Mouse (Mus musculus): Measurements from ENCODE around the gene Amz1.
A peak's percentile ranks its signal among the peaks of the same experiment; 100 is the strongest.

The Amz1 gene

DNA sequence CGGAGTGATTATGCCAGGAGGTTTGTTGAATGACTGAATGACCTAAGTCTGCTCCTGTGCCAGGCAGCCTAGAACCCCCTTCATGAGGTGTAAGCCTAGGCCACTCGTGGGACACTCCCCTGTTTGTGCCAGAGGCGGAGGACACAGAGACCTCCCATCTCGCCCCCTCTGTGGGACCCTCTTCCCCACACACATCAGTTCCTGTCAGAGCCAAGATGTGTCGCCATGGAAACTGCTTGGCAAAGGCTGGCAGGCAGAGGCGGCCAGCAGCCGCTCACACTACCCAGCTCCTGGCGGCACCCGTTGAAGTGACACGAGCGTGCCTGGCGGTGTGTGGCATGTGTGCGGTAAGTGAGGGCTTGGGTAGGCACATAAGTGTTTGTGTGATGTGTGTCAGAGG lies at the start of gene Amz1:
TSS of gene Amz1 (plus strand) at position 306 of the 400 bp plus-strand sequence.
- DNase-seq (ENCODE audit: low read depth): no peak

DNA sequence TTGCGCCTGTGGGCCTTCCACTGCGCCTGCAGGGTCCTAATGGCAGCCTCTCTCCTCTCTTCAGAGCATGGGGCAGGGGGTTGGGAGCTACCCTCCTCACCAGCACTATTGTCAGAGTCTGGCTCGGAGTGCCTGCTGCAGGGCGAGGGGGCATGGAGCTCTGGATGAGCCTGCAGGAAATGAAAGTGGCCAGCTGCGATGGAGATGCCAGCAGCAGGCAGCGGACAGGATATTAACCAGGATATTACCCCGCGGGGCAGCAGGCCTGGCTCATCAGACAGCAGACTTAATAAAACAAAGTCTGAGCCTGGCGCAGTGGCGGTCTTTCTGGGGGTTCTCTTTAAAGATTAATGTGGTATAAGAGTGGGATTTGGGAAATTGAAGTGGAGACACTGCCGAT lies 48.8 kb upstream of the Amz1 start:
- no peak for DNase-seq (ENCODE audit: low read depth)

DNA sequence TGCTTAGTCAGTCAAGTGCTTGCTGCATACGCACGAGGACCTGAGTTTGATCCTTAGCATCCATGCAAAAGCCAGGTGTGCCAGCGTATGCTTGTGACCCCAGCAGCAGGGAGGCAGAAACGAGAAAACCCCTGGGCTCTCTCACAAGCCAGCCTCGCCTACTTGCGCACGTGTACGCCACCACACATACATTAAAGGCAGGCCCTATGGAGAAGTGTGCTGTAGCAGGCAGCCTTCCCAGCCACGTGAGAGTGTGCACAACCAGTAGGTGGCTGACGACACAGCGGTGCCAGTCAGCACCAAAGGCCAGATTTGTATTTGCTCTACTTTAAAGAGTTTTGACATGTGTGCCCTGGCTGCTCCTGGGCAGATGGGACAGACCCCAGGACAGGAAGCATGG lies 48.3 kb upstream of the Amz1 start:
- no peak for DNase-seq (ENCODE audit: low read depth)

DNA sequence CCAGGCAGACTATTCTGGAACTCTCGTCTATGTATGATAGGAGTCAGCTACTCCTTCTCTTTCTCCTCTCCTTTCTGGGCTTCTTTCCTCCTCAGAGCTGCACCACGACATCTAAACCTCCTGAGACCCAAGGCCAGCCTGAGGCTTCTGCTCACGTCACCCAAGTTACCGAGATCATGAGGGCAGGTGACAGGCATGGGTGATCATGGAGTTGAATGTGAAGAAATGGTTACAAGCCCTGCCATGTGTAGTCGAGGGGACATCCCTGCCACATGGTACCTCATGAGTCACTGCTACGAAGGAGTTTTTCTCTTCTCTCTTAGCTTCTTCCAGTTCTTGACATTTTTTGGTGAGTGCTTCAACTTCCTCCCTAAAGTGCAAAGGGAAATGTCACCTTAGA lies 46.8 kb upstream of the Amz1 start:
- DNase-seq (ENCODE audit: low read depth): no peak

DNA sequence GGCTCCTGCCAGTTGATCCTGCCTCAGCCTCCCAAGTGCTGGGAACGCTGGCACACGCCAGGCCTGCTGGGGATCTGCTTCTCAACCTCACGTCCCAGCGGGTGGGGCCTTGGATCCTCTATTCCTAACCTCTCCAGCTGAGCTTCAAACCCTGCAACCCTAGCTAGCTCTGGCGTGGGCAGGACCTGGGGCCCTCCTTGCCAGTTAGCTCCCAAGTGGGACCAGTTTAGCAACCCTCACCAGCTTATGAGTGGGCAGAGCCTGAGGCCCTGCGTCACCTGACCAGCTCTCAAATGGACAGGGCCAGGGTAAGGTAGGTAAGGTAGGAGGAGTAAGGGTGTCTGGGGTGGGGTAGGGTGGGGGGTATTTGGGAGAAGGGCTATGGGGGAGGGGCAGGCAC lies 43.9 kb upstream of the Amz1 start:
- no peak for DNase-seq (ENCODE audit: low read depth)

DNA sequence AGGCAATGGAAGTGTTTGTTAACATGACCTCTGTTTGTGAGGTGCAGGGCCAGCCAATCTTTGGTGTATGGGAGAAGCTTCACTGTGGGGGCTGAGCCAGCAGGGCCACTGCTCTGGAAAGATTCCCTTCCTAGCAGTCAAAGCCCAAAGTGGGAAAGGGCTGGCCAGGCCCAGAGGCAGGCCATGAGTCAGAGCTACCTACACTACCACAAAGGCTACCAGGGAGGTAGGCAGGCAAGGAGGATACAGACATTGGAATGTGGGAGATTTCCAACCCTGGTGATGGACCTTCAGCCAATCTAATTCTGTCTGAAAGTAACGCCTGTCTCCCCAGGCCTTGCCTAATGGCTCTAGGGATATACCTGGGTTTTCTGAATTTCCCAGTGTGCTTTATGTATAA lies 43.0 kb upstream of the Amz1 start:
- DNase-seq (ENCODE audit: low read depth): no peak

DNA sequence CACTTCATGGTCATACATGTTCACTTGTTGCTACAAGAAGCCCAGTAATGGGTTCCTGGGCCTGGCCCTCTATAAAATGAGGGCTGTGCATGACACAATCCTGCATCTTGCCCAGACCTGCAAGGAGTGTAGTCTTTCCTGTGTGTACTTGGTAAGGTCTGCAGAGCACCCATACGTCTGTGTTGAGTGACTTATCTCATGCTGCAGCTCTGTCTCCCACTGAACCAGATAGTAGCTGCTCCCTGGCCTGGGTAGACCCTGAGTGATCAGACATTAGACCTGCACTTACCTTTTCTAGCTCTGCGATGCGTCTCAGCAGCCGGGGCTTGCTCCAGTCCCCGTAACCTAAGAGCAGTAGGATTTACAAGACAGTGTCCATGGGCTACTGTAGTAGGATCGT lies 41.8 kb upstream of the Amz1 start:
- DNase-seq (ENCODE audit: low read depth): no peak

DNA sequence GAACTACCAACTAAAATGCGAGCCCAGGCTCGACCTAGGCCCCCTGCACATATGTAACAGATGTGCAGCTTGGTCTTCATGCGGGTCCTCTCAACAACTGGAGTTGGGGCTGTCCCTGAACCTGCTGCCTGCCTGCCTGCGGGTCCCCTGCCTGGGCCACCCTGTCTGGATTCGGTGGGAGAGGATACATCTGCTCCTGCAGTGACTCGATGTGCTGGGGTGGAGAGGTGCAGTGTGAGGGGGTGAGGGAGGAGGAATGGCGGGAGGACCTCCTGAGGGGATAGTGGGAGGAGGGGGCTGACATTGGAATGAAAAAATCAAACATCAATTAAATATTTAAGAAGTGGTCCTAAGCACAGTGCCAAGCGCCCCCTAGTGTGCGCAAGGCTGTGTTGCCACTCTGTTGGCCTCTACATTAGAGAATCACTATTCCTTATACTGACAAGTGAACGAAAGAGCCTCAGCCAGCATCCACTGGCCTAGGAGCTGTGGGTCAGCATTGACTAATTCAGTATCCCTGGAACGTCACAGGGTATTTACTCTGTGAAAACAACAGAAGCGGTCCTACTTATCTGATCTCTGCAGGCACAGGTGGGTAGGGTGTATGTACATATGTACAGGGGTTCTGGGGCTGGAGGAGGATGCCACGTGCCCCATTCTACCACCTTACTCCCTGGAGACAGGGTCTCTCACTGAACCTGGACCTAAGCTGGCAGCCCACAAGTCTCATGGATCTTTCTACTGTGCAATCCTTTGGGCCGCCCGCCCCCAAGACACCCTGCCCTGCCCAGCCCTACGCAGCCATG lies 39.4 kb upstream of the Amz1 start:
- no peak for DNase-seq (ENCODE audit: low read depth)

DNA sequence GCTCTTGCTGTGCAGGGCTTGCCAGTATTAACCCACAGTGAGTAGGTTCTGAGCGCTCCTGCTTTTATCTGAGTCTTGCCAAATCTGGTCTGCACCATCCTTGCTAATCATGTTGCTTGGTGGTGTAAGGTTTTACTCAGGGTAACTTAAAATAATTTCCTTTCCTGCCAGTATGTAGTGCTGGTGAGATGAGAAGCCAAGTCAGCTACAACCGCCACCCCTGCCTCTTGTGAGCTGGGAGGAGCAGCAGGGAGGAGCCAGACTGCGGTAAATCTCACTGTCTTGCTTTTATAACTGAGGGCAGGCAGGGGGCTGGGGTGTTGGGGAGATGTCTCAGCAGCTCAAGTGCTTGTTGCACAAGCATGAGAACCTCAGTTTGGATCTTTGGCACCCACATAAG lies 35.5 kb upstream of the Amz1 start:
- no peak for DNase-seq (ENCODE audit: low read depth)

DNA sequence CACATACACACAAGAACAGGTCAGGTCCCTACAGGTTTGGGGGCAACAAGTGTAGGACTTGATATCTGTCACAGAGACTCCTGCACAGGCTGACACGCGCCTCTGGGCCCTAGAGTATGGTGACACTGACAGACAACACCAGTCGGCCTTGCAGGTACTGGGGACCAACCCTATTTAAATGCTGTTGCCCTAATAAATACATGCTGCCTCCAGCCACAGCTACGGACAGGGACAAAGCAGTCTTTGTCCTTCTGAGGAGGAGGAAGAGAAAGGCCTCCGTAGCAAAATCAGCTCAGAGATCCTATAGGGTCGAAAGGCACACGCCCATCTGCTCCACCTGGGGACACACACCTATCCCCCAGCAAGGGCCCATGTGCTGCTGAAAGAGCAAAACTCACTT lies 27.9 kb upstream of the Amz1 start:
- no peak for DNase-seq (ENCODE audit: low read depth)

DNA sequence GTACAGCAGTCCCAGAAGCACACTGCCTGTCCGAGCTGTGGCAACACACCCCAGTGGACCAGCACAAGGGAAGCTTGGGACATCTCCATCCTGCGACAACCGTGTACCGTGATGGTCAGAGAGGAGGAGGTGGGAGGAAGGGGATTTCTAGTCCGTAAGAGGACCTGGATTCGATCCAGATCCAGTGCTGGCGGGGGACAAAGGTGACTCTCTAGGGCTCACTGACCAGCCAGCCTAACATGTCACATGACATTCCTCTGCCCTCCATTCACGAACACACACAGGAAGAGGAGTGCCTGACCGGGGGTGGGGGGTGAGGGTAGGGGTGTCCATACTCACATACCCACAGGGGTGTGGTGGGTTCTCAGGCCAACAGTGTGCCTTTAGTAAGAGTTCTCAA lies 24.2 kb upstream of the Amz1 start:
- DNase-seq (ENCODE audit: low read depth): no peak

DNA sequence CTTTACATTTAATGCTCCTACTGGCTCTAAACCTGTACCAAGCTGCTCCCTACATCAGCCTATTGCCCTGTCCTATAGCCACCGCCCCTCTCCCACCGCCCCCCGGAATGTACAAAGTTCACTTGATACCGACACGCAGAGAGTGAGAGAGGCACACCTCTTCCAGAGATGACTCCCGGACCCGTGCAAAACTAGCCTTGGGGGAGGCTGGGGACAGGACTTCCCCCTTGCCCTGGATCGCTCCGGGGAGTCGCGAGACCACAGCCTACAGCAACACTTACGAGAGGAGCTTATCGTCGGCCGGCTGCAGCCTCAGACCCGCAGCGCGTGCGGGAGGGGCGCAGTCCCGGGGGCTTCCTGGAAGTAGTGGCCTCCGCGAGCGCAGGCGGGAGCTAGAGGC lies 22.3 kb upstream of the Amz1 start:
- no peak for DNase-seq (ENCODE audit: low read depth)

DNA sequence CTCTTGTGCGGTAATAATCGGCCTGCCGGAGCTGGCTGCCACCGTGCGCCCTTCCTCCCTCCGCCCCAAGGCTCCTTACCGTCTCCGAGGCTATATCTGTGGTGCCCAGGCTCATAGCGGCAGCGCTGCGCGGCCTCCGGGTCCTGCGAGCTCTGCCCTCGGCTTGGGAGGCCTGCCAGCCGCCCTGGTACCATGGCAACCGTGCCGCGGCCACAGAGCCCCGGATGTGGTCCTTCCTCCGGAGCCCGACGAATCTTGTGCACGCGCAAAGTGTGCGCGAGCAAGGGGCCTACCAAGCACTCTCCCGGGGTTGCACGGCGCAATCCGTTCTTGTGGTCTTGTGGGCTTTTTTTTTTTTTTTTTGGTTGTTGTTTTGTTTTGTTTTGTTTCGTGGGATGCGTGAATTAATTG lies 21.8 kb upstream of the Amz1 start, which contains the start of gene Iqce:
TSS of gene Iqce (minus strand) at position 276 of the 411 bp plus-strand sequence.
- peak; percentile 76 for DNase-seq (ENCODE audit: low read depth)

DNA sequence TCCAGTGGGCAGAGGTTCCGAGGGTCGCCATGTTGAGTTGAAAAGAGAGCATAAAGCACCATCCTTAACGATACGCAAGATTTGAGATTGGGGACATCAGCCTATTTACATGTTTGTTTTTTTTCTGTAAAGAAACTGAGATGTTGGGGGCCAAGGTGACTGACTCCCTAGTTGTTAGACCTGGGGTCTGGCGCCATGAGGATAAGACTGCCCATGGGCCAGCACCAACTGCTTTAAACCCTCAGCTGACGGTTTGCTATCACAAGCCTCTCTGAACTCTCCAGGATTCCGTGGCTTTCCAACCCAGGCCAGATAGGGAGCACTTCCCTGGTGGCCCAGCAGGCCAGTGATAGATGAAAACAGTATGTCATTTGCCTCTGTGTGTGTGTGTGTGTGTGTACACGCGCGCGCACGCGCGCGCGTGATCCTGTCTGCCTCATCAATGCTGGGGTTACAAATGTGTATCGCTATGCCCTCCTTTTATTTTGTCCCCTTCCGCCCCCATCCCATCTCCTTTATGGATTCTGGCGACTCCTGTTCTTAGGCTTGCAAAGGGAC lies 21.2 kb upstream of the Amz1 start:
- DNase-seq (ENCODE audit: low read depth): no peak

DNA sequence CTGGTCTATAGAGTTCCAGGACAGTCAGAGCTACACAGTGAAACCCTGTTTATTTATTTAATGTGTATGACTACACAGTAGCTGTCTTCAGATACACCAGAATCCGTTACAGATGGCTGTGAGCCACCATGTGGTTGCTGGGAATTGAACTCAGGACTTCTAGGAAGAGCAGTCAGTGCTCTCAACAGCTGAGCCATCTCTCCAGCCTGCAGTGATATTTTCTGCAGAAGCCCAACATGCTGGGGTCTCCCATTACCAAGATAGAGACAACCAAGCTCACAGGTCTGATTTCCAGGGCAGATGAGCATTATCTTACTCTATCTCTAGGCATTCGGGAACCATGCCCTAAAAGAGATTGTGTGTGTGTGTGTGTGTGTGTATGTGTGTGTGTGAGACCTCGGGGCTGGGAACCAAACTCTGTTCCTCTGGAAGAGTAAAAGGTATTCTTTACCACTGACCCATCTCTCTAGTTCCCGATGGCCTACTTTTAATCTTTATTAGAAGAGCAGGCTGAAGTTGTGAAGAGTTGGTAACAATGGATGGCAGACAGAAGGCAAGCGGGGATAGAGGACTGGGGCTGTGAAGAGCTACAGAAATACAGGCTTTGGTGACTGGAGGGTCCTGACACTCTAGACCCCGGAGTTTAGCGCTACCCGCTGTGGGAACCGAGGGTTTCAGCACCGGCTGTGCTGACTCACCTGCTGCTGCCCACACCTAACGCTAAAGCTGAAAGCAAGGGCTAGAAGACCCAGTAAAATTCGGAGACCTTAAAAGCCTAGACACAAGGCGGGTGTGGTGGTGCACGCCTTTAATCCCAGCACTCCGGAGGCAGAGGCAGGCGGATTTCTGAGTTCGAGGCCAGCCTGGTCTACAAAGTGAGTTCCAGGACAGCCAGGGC lies 20.2 kb upstream of the Amz1 start:
- no peak for DNase-seq (ENCODE audit: low read depth)

DNA sequence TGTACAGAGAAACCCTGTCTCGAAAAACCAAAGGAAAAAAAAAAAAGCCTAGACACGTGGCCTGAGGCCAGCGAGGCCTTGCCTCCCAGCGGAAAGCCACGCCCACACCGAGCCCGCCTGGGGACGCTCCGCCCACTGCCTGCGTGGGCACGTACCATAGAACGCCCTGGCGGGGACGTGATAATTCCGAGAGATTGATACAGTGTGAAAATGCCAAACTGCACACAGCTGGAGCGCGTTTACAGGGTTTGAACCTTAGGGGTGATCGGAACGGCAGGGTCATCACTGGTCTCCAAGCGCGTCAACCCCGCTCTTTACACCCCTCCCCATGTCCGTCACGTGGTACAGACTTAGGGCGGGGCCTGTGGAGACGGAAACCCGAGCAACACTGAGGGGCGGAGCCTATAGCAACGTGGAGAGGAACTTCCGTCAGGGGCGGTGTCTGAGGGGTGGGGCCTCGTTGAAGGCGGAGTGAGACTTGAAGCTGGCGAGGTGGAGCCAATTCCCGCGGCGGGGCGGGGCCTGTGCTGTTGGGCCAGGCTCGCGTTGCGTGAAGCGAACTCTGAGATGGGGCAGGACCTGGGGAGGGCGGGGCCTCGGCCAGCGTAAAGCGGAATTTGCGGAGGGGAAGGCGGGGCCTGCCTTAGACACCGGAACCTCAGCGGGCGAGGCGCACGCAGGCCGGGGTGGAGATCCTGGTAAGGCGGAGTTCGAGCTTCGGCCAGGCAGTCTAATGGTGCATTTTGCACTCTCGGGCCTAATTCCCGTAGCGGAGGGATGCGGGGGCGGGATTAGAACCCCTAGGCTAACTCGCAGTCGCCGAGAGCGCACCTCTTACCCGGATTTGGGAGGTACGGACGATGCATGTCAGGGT lies 19.3 kb upstream of the Amz1 start, which contains the start of gene Brat1:
TSS of gene Brat1 (plus strand) at position 634 of the 874 bp plus-strand sequence.
- DNase-seq (ENCODE audit: low read depth): peak; percentile 99

DNA sequence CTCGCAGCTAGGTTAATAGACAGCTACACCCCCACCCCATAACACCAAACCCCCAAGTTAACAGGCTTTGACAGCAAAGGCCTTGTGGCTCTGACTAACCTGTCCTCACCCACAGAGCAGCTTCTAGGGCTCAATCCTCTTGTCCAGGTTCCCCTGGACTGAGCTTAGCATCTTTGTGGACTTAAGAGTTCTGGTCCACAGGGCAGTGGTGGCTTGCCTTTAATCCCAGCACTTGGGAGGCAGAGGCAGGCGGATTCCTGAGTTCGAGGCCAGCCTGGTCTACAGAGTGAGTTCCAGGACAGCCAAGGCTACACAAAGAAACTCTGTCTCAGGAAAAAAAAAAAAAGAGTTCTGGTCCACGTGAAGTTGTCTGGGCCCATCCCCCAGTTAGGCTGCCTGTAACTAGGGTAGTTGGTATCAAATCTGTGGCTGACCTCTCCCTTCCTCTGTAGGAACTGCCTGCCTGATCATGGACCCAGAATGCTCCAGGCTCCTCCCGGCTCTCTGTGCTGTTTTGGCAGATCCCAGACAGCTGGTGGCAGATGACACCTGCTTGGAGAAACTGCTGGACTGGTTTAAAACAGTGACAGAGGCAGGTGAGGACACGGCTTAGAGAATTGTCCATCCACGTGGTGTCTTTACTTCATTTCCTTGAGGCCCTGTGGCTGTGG lies 18.3 kb upstream of the Amz1 start:
- DNase-seq (ENCODE audit: low read depth): no peak

DNA sequence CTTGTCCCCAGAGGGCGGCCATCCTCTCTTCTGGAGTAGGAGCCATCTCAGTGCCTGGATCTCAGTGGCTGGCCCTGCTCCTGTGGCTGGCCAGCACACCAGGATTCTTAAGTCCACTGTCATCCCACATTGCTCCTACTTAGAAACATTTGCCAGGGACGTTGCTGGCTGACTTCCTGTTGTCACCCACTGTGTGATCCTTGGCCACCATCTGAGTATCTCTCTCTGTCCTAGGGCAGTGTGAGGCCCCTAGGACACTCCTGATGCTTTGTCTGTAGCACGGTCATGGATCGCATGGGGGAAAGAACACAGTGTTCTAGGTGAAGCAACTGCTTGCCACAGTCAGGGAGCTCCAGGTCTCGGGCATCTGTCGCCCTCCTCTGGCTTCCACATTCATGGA lies 13.6 kb upstream of the Amz1 start:
- no peak for DNase-seq (ENCODE audit: low read depth)

DNA sequence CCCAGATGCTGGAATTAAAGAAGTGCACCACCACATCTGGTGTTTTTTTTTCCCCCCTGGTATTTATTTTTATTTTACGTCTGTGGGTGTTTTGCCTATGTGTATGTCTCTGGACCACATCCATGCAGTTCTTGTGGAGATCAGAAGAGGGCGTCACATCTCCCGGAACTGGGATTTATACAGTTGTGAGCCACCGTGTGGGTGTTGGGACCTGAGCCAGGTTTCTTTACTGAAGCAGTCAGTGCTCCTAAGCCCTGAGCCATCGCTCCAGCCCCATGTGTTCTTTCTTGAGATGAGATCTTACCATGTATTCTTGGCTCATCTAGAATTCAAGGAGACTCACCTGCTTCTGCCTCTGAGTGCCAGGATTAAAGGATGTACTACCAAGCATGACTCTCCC lies 12.9 kb upstream of the Amz1 start:
- no peak for DNase-seq (ENCODE audit: low read depth)

DNA sequence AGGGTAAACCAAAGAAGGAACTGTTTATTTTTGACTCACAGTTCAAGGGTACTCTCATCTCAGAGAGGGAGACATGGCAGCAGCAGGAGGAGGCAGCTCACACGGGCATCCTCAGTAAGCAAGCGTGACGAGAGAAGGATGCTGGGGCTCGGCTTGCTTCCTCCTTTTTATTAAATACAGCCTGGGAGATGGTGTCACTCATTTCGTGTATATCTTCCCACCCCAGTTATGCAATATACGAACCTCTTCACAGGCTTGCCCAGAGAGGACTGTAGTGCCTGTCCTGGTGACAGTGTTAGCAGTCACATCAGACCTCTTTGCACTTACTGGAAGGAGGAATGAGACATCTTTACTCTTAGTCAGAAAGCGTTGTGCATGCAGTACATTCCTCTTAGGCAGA lies 3.2 kb upstream of the Amz1 start:
- DNase-seq (ENCODE audit: low read depth): no peak

DNA sequence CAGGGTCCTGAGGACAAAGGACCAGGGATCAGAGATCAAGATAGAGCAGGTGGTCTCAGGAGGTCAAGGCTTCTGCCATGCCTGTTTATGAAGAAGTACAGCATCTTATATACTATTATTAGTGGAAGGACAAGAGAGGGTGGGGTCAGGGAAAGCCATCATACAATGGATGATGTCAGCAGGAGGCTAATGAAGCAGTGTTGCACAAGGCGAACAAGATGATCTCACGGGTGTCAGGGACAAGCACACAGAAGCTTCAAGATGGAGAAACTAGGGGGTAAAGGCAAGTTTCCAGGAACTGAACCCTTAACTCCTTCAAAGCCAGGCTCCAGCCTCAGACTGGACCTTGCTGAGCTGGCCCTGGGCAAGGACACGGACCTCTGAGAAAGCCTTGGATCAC lies 1.8 kb upstream of the Amz1 start:
- DNase-seq (ENCODE audit: low read depth): no peak
